Comparison of ENCODE assay signal across 29 mouse cellular contexts in genomic region chr1:128098309-128098708, GRCm38 (mm10).
"Had no signal": no experiment of that assay in that cellular context is flagged by ENCODE, and none has a peak within 500 bp of the region (broad histone marks: within the 10 kb centered on the region; RNA-seq: fewer than 3 reads in every experiment).

No protein-coding gene starts in this region.

- H3K27me3 ChIP-seq: heart, embryonic 12.5 days; heart, embryonic 13.5 days; heart, embryonic 15.5 days; hindbrain, embryonic 12.5 days; hindbrain, embryonic 13.5 days; hindbrain, embryonic 15.5 days; intestine, embryonic 15.5 days; kidney, embryonic 15.5 days had no signal

- DNase-seq: heart, postnatal 10 days; heart, postnatal 14 days; heart, postnatal 36 days; heart, postnatal 4 days; kidney, adult 11 months; kidney, adult 18-20 months; kidney, adult 2 months; kidney, adult 8-10 months; kidney, adult 9 months; kidney, postnatal 10 days; kidney, postnatal 14 days; kidney, postnatal 25 days; kidney, postnatal 4 days; layer of hippocampus, adult 9-11 months; layer of hippocampus, postnatal 36 days had no signal

- H3K9me3 ChIP-seq: heart, embryonic 12.5 days; heart, embryonic 13.5 days; heart, embryonic 15.5 days; hindbrain, embryonic 10.5 days; hindbrain, embryonic 12.5 days; hindbrain, embryonic 13.5 days; hindbrain, embryonic 15.5 days; intestine, embryonic 15.5 days; kidney, embryonic 15.5 days had no signal

- H3K4me1 ChIP-seq: heart, embryonic 12.5 days; heart, embryonic 15.5 days; hindbrain, embryonic 12.5 days; intestine, embryonic 15.5 days had no signal

- H3K9ac ChIP-seq: heart, embryonic 12.5 days; heart, embryonic 15.5 days; hindbrain, embryonic 12.5 days; hindbrain, embryonic 13.5 days; hindbrain, embryonic 14.5 days; hindbrain, embryonic 15.5 days; intestine, embryonic 15.5 days; kidney, embryonic 15.5 days had no signal

- H3K27ac ChIP-seq: heart, embryonic 13.5 days; heart, embryonic 15.5 days; hindbrain, embryonic 10.5 days; hindbrain, embryonic 12.5 days; hindbrain, embryonic 13.5 days; hindbrain, embryonic 14.5 days; hindbrain, embryonic 15.5 days; hindbrain, postnatal 0 days; intestine, embryonic 15.5 days; kidney, embryonic 15.5 days; kidney, postnatal 0 days; layer of hippocampus, adult 2 months; left cerebral cortex, adult 2 months had no signal

- H3K36me3 ChIP-seq: heart, embryonic 12.5 days; heart, embryonic 13.5 days; heart, embryonic 15.5 days; hindbrain, embryonic 10.5 days; hindbrain, embryonic 12.5 days; hindbrain, embryonic 13.5 days; hindbrain, embryonic 15.5 days; intestine, embryonic 15.5 days; kidney, embryonic 15.5 days had no signal

- H3K4me3 ChIP-seq: heart, embryonic 12.5 days; heart, embryonic 13.5 days; heart, embryonic 15.5 days; hindbrain, embryonic 10.5 days; hindbrain, embryonic 12.5 days; hindbrain, embryonic 13.5 days; hindbrain, embryonic 15.5 days; intestine, embryonic 15.5 days; kidney, embryonic 15.5 days; layer of hippocampus, adult 2 months; left cerebral cortex, adult 2 months had no signal
